Mouse (Mus musculus): ENCODE data around the gene Thy1.
A peak's percentile ranks its signal among the peaks of the same experiment; 100 is the strongest.

Thy1 gene

DNA sequence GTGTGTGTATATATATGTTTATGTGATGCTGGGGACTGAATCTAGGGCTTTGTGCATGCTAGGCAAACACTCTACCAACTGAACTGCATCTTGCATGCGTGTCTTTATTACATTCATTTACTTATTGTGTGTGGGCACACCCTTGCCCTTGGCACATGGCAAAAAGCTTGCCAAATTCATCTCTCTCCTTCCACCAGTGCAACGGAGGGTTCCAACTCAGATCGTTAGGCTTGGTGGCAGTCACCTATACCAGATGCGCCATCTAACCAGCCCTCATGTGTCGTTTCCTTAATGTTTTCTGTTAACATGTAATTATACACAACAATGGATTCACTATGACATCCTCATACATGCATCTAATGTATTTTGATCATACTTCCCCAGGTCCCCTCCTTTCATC is 39.1 kb downstream of the Thy1 start:
- DNase-seq (ENCODE audit: low spot score) = no peak

DNA sequence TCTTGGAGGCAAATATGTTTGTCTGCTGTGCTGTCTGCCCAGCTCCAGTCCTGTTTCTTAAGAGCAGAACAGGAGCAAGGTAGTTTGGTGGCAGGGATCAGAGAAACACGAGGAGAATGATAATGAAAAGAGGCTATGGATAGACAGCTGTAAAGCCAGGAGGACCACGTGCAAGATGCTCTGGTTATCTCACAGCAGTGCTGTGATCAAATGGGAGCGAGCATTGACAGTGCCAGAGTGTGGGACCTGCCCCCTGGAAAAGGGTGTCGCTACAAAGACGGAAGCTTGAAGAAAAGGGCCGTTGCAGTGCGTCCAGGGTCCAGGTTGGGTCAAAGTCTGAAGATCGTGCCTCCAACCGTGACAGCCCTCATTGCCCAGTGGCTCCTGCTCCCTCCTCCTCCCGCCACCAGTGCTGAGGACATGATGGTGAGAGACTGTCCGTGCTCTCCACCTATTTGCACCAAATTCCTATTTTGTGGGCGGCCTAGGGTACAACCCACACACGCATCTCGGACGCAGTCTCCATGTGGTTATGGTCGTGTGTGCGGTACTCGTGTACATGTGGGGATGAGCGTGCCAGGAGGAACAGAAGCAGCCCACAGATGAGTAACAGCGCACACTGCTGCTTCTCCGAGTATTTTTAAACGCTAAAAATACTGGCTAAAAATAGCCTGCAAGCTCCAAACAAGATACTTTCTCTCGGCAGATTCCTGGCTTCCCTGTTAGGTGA is 40.4 kb downstream of the Thy1 start:
- no peak for DNase-seq (ENCODE audit: low spot score)

DNA sequence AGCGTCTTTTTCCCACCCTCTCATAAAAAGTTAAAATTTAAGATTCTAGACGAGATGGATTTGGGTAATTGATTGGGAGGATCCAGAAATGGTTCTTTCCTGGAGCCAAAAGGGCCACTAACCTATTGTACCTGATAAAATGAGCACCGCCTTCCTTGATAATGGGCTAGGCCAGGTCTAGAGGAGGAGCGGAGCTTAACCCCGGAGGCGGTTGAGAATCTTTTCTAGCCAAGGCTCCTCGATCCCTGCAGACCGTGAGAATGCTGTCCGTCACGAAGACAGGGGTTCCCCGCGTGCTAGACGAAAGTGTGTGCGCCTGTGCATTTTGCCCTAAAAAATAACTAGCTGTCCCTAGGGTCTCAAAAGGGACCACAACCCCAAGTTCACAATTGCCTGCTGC is 41.1 kb downstream of the Thy1 start:
- no peak for DNase-seq (ENCODE audit: low spot score)

DNA sequence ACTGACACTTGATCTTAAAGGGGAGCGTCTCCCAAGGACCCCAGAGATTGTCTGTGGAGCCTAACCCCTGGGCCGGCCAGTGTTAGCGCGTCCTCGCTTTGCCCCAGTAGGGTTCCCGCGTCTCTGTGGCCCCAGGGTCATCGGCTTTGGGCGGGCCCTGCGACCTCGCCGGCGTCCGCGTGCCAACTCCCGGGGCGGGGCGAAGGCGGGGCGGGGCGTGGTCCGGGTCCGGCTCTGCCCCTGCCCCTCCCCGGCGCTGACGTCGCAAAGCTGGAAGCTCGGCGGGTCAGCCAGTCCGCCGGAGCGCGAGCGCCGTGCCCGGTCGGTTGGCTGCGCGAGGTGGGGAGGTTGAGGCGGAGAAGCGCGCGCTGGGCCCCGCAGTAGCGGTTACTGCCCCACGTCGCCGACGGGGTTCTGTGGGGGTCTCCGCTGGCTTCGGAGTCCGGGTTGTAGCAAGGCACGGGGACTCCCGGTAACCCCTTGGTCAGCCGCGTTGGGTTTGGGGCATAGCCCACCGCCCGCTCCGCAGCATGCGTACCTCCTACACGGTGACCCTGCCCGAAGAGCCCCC is 41.6 kb downstream of the Thy1 start:
- peak; percentile 87 for DNase-seq (ENCODE audit: low spot score)

DNA sequence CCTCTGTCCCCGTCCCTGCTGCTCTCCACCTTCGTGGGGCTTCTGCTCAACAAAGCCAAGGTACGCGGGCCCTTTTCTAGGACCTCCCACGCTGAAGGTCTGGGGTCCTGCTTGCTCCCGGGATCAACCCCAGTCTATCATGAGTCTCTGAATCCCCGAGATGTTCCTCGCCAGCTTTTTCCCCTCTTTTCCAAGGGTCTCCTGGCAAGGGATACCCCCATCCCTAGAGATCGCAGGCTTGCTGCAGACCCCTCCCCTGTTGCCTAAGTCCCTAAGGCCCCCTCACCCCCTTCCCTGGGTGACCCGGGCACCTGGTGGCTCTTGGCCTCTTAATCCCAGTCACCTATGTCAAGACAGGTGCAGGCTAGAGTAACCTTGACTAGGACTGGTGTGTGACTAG is 42.1 kb downstream of the Thy1 start:
- no peak for DNase-seq (ENCODE audit: low spot score)

DNA sequence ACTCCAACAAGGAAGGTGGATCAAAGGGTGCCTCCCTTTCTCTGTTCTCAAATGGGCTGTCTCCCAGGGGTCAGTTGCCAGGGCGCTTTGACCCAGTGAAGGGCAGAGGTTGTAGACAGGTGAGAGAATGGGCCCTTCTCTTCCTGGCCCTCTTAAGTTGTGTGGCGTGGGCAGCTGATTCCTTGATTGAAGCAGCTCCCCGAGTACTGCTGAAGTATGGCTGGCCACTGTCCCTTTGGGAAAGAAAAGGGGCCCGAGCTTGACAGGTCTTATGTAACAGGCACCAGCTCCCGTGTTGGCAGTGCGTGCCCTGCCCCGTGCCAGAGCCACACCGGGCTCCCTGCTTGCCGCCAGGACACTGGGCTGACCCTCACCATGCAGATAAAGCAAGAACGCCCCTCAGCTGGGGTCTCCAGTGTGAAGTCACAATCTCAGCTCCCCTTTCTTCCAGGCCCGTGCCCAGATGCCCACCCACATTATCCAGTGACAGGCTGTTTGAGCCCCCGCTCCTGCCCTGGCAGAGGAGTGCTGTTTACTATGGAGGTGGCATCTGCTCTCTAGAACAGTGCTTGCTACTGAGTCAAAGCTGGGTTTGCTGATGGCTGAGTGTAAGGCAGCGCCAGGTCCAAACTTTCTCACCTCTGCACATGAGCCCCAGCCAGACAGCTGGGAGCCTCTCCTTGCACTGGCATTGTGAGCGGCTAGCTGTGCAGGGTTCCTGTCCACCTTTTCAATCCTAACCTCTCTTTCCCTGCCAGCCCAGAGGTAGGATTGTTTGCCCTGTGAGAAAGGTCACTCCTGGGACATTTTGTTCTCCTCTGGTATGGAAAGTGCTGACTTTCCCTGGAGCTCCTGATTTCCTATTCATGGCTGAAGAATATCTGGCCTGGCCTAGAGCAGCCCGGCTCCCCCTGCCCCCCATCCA is 42.8 kb downstream of the Thy1 start:
- DNase-seq (ENCODE audit: low spot score) = no peak

DNA sequence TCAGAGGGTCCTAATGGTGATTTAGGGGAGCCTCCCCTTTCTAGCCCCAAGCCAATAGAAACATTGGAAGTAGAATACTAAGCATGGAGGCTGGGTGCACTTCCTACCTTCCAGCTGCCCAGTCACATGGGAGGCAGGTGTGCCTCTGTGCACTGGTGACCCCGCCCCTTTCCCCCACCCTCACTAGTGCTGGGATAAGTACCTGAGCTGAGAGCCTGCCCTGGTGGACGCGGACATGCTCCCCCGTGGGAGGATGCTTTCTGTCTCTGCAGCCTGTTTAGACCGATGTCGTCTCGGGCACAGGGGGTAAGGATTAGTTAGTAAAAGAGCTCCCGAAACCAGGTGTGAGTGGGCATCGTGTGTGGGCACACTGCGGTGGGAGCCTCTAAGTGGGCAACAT is 43.8 kb downstream of the Thy1 start:
- no peak for DNase-seq (ENCODE audit: low spot score)

DNA sequence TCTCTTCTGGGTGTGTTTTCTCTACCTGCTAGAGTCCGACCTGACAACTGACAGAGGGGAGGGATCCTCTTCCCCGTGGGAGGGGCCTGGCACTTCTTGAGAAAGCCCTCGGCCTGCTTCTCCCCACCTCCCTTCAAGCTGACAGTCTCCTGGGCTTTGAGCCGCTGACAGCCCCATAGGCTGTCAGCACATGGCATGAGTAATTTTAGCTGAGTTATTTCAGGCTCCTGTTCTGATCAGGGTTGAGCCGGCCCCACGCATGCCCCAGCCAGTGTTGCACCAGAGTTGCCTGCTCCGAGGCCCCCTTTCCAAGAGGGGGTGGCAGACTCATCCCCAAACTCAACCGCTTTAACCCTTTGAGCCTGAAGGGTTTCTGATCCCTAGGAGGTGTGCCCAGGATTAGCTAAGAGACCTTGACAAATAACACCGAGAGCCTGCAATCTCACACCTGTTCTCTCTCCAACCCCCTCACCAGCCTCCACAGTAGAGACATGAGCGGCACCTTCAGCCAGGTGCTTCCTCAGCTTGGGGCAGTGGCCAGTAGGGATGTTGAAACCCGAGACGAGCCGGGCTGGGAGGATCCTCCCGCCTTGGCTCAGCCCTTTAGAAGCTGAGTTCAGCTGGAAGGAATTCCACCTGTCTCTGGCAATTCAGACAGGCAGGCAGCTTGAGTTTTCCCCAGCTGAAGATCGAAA is 44.7 kb downstream of the Thy1 start:
- no peak for DNase-seq (ENCODE audit: low spot score)

DNA sequence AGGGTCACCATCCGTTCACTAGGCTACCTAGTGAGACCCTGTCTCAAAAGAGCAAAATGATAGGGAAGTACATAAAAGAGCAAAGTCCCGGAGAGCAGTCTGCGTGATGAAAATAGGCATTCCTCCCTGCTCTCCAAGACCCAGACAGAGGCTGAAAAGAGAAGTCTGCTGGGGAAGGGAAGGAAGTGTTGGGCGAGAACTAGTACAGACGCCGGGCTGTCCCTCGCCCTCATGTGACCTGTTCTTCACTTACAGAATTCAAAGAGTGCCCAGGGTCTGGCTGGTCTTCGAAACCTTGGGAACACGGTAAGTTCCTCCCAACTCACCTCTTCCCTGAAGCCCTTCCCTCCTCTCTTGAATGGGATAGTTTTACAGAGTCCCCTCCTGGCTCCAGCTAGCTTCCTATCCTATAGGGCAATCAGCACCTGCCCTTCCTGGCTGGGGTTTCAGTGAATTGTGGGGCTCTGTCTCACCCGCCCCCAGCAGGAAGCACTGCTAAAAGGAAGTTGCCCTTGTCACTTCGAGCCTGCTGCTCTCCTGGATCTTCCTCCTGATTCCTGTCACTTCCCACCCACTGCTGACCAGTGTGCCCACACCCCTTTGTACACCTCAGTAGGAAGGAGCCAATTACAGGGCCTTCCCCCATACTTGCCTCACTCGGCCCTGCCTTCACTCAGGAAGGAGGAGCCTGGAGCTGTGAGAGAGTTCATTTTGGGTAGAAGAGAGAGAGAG is 45.9 kb downstream of the Thy1 start:
- no peak for DNase-seq (ENCODE audit: low spot score)

DNA sequence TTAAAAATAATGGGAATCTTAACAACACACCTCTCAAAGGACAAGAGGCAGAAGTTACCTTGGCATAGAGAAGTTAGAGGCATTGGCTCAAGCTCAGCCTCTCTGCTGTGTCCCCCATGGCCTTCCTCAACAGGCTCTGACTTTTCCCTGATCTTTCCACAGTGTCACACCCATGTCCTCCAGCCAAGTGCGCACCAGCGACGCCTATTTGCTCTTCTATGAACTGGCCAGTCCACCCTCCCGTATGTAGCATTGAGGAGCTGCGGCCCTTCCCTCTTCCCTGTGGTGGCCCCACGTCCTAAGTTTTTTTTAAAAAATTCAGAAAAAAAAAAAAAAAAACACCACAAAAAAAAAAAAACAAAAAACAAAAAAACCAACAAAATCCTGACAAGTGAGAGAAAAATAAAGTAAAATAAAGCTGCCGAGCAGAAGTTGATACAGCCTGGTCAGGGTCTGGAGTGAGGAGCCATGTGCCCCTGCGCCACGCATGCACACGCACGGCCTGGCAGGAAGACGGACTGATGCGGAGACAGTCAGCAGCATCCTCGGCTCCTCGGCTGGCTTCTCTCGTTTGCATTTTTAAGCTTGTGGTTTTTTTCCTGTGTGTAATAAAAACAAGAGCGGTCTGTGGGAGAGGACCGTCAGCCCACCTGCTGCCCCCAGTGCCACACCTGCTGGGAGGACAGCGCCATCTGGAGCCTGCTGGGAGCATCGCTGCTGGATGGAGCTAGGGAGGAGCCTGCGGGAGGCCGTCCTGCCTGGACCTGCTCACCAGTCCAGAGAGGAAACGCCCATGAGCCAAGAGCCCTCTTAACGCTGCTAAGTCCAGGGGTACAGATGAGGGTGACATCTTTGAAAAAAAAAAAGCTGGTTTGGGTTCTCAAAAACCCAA is 50.7 kb downstream of the Thy1 start:
- peak; percentile 79 for DNase-seq (ENCODE audit: low spot score)

DNA sequence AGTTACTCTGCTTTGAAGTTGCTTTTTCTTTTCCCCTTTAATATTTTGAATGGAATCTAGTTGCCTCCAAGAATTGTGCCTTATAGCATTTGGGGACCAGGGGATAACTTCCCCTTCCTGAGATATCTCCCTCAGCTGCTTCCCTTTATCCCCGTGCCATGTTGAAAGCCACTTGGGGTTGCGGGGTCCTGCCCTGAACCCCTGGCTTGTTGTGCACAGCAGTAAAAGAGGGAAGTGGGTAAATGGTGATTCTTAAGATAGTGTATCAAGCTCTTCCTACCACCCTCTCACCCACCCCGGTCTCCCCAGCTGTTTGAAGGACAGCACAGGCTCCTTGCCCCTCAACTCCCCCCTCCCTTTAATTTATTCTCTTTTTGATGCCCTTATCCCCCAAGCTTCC is 51.6 kb downstream of the Thy1 start:
- no peak for DNase-seq (ENCODE audit: low spot score)

DNA sequence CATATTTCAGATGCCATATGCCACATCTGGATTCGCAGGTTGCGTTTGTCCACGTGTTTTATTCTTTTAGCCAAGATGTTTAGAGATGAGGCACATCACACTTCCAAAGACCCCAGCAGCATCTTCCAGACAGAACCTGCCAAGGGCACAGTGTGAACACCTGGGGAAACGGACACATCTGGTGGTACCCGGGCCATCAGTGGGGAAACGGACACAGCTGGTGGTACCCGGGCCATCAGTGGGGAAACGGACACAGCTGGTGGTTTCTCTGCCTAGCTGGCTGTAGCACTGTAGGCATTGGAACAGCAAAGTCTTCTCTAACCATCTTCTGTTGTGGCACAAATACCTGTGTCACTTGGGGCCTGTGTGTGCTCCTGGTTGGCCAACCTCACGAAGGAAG is 52.6 kb downstream of the Thy1 start:
- DNase-seq (ENCODE audit: low spot score) = no peak

DNA sequence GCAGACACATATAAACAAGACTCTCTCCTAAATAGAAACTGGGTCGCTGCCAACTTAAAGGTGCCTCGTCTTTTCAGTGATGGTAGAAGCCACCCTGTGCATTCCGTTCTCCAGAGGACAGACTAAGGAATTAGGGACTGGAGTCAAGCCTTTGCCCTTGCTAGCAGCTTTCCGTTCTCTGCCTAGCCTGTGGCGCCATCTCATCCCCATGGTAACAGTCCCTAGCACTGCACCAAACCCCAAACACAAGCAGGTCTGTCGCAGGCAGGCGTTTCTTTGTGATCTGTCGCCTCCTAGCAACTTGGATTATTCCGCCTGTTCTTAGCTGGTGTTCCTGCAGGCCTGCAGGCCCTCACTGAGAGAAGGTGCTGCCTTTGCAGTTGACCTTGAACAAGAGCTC is 53.4 kb downstream of the Thy1 start:
- DNase-seq (ENCODE audit: low spot score) = peak; percentile 61

All from retina, embryonic 14.5 days (tissue).